Mouse (Mus musculus) brain, embryonic 14.5 days (tissue): ENCODE measurements at regions not wholly inside any gene's neighbourhood (a gene's known extent, or its start where the extent isn't known, plus 50 kb on each side); places are given as distances from the start of the nearest gene placed in this dataset.

Experiments
- DNase-seq: peaks from one replicate; pipeline ENCODE4 v3.0.0-alpha.2; 2011; ENCODE audit warnings: low read depth
- CTCF ChIP-seq: fragments of 200-500 bp; IDR thresholded peaks from 2 replicates; pipeline ENCODE4 v1.5.1; 2012; ENCODE audit warnings: inconsistent platforms, mild to moderate bottlenecking, moderate library complexity, borderline replicate concordance; ENCODE audit not compliant: insufficient read depth, insufficient read length; ENCODE audit errors: extremely low read depth
- POLR2A ChIP-seq: fragments of 200-500 bp; IDR thresholded peaks from 2 replicates; pipeline ENCODE4 v1.6.1; 2012; ENCODE audit warnings: mild to moderate bottlenecking, inconsistent platforms, borderline replicate concordance; ENCODE audit not compliant: poor library complexity, insufficient read depth, insufficient read length, severe bottlenecking; ENCODE audit errors: extremely low read depth

GRCm38 (mm10) chr3:139988938-139989337 is 783.4 kb downstream of the Stpg2 start:
- no peak for DNase-seq
- TF ChIP-seq POLR2A (no peak), CTCF (no peak)

- no peak for TF ChIP-seq CTCF
- DNase-seq = no peak
These were observed 783.9 kb downstream of the Stpg2 start for GRCm38 (mm10) chr3:139989380-139989779.

- no peak for TF ChIP-seq CTCF
- no peak for TF ChIP-seq POLR2A
- DNase-seq = no peak
These were observed 807.0 kb downstream of the Stpg2 start for GRCm38 (mm10) chr3:140012522-140012921.

- DNase-seq = no peak
- TF ChIP-seq CTCF (no peak), POLR2A (no peak)
These were observed 828.6 kb downstream of the Stpg2 start for GRCm38 (mm10) chr3:140034101-140034500.

GRCm38 (mm10) chr3:140035142-140035541 is 829.6 kb downstream of the Stpg2 start:
- TF ChIP-seq CTCF (no peak), POLR2A (no peak)
- DNase-seq = peak; percentile 33

GRCm38 (mm10) chr3:140044898-140045297 is 839.4 kb downstream of the Stpg2 start:
- DNase-seq = peak; percentile 19
- TF ChIP-seq CTCF = no peak
- no peak for TF ChIP-seq POLR2A

- DNase-seq = no peak
These were observed 849.1 kb downstream of the Stpg2 start for GRCm38 (mm10) chr3:140054634-140055033.

GRCm38 (mm10) chr3:140057962-140058631 is 852.6 kb downstream of the Stpg2 start:
- TF ChIP-seq CTCF (no peak), POLR2A (no peak)
- no peak for DNase-seq

More at GRCm38 (mm10) chr3:140054634-140055033, 849.1 kb downstream of the Stpg2 start:
- TF ChIP-seq POLR2A = no peak
- TF ChIP-seq CTCF = no peak

GRCm38 (mm10) chr3:140059102-140059501 is 853.6 kb downstream of the Stpg2 start:
- DNase-seq = peak; percentile 48

GRCm38 (mm10) chr3:140059522-140060110 is 854.1 kb downstream of the Stpg2 start:
- peak; percentile 72 for DNase-seq
- no peak for TF ChIP-seq CTCF
- no peak for TF ChIP-seq POLR2A

More at GRCm38 (mm10) chr3:140059102-140059501, 853.6 kb downstream of the Stpg2 start:
- TF ChIP-seq CTCF = no peak
- TF ChIP-seq POLR2A = no peak

GRCm38 (mm10) chr3:140061769-140062381 is 856.4 kb downstream of the Stpg2 start:
- TF ChIP-seq POLR2A (no peak), CTCF (no peak)
- no peak for DNase-seq
